Mouse (Mus musculus): Measurements from ENCODE around the gene 4930556J24Rik.

- TF ChIP-seq CTCF (IDR thresholded peaks at IDR 0.05; ENCODE audit: low read depth) (peak; percentile 84), EP300 (IDR thresholded peaks at IDR 0.05; ENCODE audit: low read depth) (no peak)
Observed at GRCm38 (mm10) chr11:3921281-3921850, 55.2 kb downstream of the 4930556J24Rik start.

All from heart, postnatal 0 days (tissue).